Mouse (Mus musculus): Measurements from ENCODE around the gene Map3k11. TPM values are rescaled to one million over a fixed set of nuclear protein-coding genes. Genes with fewer than 3 reads are reported as not detected.

Map3k11 gene
- total RNA-seq (2021) (10 to 100 TPM; 20.8 to 23.2 TPM), polyA plus RNA-seq (2012; rRNA removed) (31.5 and 31.9 TPM in 2 replicates)
- long read RNA-seq, partial matches to known transcripts: 20 of 24 reads
- long read RNA-seq, other reads (novel, unspliced or antisense): 4 of 24 reads

GRCm38 (mm10) chr19:5688200-5689087, at the start of gene Map3k11, which contains the start of gene Pcnx3:
TSS of gene Map3k11 (plus strand) at chr19:5688742.
TSS of gene Pcnx3 (minus strand) at chr19:5688908.
- intact Hi-C loops (cut with DNase I): loop anchor here (1.0 to 10.0 kb wide), 4 partner anchors 25 to 304 kb away; partner anchors contain the start of genes Kat5, Sart1 and Sipa1
- Histone ChIP-seq H3K4me1 (ENCODE audit: control insufficient read depth, insufficient read depth, low read length) (peaks cover 9% of the 10 kb centered on the region), H3K27me3 (ENCODE audit: control insufficient read depth, insufficient read depth, low read length) (no peaks in the 10 kb centered on the region), H3K79me2 (replicated peaks; ENCODE audit: control insufficient read depth, insufficient read depth, low read length) (peaks cover 7% of the 10 kb centered on the region), H3K27ac (peak within 1 kb of the TSS; percentile 97), H3K9ac (ENCODE audit: low read depth, low read length) (peak within 1 kb of the TSS; percentile 78), H3K4me3 (peak within 1 kb of the TSS; percentile 94), H3K36me3 (ENCODE audit: control insufficient read depth, insufficient read depth, low read length) (no peaks in the 10 kb centered on the region)
- TF ChIP-seq POLR2A (IDR thresholded peaks at IDR 0.05; ENCODE audit: insufficient read depth, low read depth, low read length) (no peak; the same call in 1 of the 2 replicates), CTCF (IDR thresholded peaks at IDR 0.05) (peak; percentile 53), EP300 (IDR thresholded peaks at IDR 0.05; ENCODE audit: insufficient read depth, low read depth, low read length) (peak; percentile 67; the same call in 1 of the 2 replicates)
- DNase-seq: peak; percentile 93 to 99
- WGBS: under 1% methylated on average over 68 of the region's 69 CpGs

DNA sequence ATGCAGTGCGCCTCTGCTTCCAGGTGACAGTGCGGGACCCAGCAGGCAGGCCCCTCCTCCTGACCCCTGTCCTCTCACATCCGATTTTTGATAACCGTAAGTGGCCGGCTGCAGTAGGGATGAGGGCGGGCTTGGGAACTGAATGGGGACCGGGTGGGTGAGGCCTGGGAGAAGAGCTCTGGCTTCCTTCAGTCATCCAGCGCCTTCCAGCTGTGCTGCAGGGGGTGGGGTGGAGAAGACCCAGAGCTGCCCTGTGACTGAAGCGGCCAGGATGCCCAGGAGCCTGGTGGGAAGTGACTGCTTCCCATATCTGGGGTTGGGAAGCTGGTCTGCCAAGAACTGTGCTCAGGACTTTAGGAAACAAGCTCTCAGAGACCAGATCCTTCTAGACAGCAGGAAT, 48.2 kb upstream of the Map3k11 start:
- Histone ChIP-seq H3K36me3 (ENCODE audit: control insufficient read depth, insufficient read depth, low read length) (peaks cover 4% of the 10 kb centered on the region), H3K79me2 (replicated peaks; ENCODE audit: control insufficient read depth, insufficient read depth, low read length) (peaks cover 3% of the 10 kb centered on the region; the same call in 1 of the 2 replicates), H3K27me3 (ENCODE audit: control insufficient read depth, insufficient read depth, low read length) (no peaks in the 10 kb centered on the region), H3K4me3 (no peak overlapping the region), H3K4me1 (ENCODE audit: control insufficient read depth, insufficient read depth, low read length) (peaks cover 13% of the 10 kb centered on the region), H3K27ac (no peak overlapping the region), H3K9ac (ENCODE audit: low read depth, low read length) (no peak overlapping the region)
- intact Hi-C loops (cut with DNase I): no loop called here
- peak in 1 of 2 experiments; percentile 13 for DNase-seq
- TF ChIP-seq CTCF (IDR thresholded peaks at IDR 0.05) (no peak), POLR2A (IDR thresholded peaks at IDR 0.05; ENCODE audit: insufficient read depth, low read depth, low read length) (no peak), EP300 (IDR thresholded peaks at IDR 0.05; ENCODE audit: insufficient read depth, low read depth, low read length) (no peak)
- WGBS: 33% methylated on average over 9 of the region's 9 CpGs

- Histone ChIP-seq H3K79me2 (replicated peaks; ENCODE audit: control insufficient read depth, insufficient read depth, low read length) (peaks cover 3% of the 10 kb centered on the region; the same call in 1 of the 2 replicates), H3K27me3 (ENCODE audit: control insufficient read depth, insufficient read depth, low read length) (no peaks in the 10 kb centered on the region), H3K27ac (no peak overlapping the region), H3K4me1 (ENCODE audit: control insufficient read depth, insufficient read depth, low read length) (peaks cover 13% of the 10 kb centered on the region), H3K36me3 (ENCODE audit: control insufficient read depth, insufficient read depth, low read length) (peaks cover 4% of the 10 kb centered on the region), H3K9ac (ENCODE audit: low read depth, low read length) (no peak overlapping the region), H3K4me3 (no peak overlapping the region)
- no peak for DNase-seq
- intact Hi-C loops (cut with DNase I): no loop called here
- no peak for TF ChIP-seq POLR2A (IDR thresholded peaks at IDR 0.05; ENCODE audit: insufficient read depth, low read depth, low read length)
- TF ChIP-seq EP300 (IDR thresholded peaks at IDR 0.05; ENCODE audit: insufficient read depth, low read depth, low read length): no peak
- no peak for TF ChIP-seq CTCF (IDR thresholded peaks at IDR 0.05)
- WGBS: 81% methylated on average over 17 of the region's 17 CpGs
Measured at GRCm38 (mm10) chr19:5641021-5641420, 47.5 kb upstream of the Map3k11 start.

GRCm38 (mm10) chr19:5641641-5642040, 46.9 kb upstream of the Map3k11 start:
- intact Hi-C loops (cut with DNase I): loop anchor here (2.0 kb wide), 1 partner anchor 19 kb away; no protein-coding TSS in a partner anchor
- WGBS: 84% methylated on average over 8 of the region's 8 CpGs
- TF ChIP-seq CTCF (IDR thresholded peaks at IDR 0.05) (no peak), EP300 (IDR thresholded peaks at IDR 0.05; ENCODE audit: insufficient read depth, low read depth, low read length) (no peak)
- Histone ChIP-seq H3K36me3 (ENCODE audit: control insufficient read depth, insufficient read depth, low read length) (peaks cover 4% of the 10 kb centered on the region), H3K27ac (no peak overlapping the region), H3K27me3 (ENCODE audit: control insufficient read depth, insufficient read depth, low read length) (no peaks in the 10 kb centered on the region), H3K4me1 (ENCODE audit: control insufficient read depth, insufficient read depth, low read length) (peaks cover 12% of the 10 kb centered on the region), H3K4me3 (no peak overlapping the region), H3K79me2 (replicated peaks; ENCODE audit: control insufficient read depth, insufficient read depth, low read length) (peaks cover 3% of the 10 kb centered on the region; the same call in 1 of the 2 replicates), H3K9ac (ENCODE audit: low read depth, low read length) (no peak overlapping the region)
- DNase-seq: no peak

- no peaks in the 10 kb centered on the region for H3K79me2 ChIP-seq (replicated peaks; ENCODE audit: control insufficient read depth, insufficient read depth, low read length)
- no peak for DNase-seq
- no peak overlapping the region for H3K9ac ChIP-seq (ENCODE audit: low read depth, low read length)
- WGBS: 95% methylated on average over 9 of the region's 9 CpGs
- TF ChIP-seq POLR2A (IDR thresholded peaks at IDR 0.05; ENCODE audit: insufficient read depth, low read depth, low read length): no peak
- peaks cover 11% of the 10 kb centered on the region for H3K4me1 ChIP-seq (ENCODE audit: control insufficient read depth, insufficient read depth, low read length)
- peaks cover 2% of the 10 kb centered on the region; the same call in 1 of the 2 replicates for H3K36me3 ChIP-seq (ENCODE audit: control insufficient read depth, insufficient read depth, low read length)
- H3K27ac ChIP-seq: no peak overlapping the region
- no peaks in the 10 kb centered on the region for H3K27me3 ChIP-seq (ENCODE audit: control insufficient read depth, insufficient read depth, low read length)
- intact Hi-C loops (cut with DNase I): loop anchor here (5.0 kb wide), 2 partner anchors 42 to 82 kb away; partner anchors contain the start of genes Ehbp1l1, Fam89b, Map3k11 and Pcnx3
- no peak overlapping the region for H3K4me3 ChIP-seq
Measured at GRCm38 (mm10) chr19:5645280-5645679, 43.3 kb upstream of the Map3k11 start.
